Mouse (Mus musculus) regulatory T cell (primary cell): ENCODE results near the gene Nsg1.

Source experiments
- in situ Hi-C: fragments of 300-600 bp; cut with MboI, MseI; formaldehyde crosslinking; loops from one replicate; pipeline ENCODE4 v1.15.1; 2025; ENCODE audit warnings: high pct_unique_total_duplicates

The Nsg1 gene

DNA sequence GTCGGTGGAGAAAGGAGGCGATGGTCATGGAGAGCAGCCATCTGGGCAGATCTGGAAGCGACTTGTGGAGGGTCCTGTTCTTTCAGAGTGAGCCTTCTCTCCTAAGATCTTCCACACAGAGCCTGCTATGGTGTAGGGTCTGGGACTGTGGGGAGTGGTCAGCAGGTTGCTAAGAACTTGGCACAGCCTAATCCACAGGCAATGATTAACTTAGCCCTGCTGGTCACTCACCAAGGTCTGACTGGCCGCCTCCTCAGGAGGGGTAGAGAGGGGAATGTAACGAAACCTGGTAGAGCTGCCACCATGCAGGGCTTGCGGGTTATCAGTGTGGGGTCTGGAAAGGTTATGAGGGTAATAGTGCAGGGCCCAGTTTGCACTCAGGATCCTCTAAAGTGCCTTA, 18.8 kb downstream of the Nsg1 start:
- in situ Hi-C loops, result no loop called here

DNA sequence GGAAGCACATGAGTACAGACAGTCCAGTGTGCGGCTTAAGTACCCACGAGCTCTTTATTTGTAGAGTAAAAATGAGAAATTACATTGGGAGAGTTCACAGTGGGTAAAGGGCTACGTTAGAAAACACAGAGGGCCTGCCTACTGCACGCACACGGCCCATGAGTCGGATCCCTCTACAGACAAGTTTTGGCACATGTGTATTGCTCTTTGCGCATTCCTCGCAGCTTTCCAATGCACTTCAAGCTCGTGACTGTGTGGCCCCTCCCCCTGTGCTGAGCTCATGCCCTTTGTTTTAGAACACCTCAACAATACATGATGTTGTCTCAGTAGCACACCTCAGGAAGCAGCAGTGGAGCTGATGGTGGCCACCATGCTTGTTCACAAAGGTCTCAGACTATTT, 22.5 kb downstream of the Nsg1 start:
- in situ Hi-C loops, result no loop called here

DNA sequence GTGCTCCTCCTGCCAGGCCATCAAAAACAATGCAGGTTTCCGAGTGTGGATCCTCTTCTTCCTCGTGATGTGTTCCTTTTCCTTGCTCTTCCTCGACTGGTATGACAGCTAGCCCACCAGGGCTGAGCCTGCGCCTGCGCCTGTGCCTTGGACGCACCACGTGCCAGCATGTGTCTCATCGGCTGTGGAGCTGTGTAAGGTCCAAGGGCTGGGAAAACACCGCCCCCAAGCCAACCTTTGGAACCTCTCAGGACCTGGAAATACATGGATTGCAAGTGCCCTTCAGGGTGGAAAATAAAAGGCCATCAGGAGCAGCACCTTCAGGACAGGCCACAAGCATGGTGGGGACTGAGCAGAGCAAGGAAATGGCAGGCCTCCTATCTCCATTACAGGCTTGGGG, 23.5 kb downstream of the Nsg1 start:
- in situ Hi-C loops, result no loop called here

DNA sequence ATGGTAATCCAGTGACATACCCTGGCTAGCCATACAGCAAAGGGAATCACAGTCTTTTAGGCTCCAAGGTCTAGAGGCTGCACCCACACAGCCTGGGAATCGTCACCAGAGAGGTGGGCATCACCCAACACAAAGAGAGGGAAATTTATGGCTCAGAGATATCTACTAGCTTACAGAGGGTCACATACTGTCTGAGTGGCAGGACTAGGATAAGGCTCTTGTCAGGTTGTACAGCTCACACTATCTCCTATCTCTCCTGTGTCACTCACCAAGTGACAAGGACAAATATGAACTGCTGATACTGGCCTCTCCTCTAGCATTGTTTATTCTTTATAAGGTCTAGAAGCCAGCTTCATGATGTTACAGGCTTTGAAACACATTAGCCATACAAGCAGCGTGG, 30.4 kb downstream of the Nsg1 start:
- in situ Hi-C loops, result no loop called here

DNA sequence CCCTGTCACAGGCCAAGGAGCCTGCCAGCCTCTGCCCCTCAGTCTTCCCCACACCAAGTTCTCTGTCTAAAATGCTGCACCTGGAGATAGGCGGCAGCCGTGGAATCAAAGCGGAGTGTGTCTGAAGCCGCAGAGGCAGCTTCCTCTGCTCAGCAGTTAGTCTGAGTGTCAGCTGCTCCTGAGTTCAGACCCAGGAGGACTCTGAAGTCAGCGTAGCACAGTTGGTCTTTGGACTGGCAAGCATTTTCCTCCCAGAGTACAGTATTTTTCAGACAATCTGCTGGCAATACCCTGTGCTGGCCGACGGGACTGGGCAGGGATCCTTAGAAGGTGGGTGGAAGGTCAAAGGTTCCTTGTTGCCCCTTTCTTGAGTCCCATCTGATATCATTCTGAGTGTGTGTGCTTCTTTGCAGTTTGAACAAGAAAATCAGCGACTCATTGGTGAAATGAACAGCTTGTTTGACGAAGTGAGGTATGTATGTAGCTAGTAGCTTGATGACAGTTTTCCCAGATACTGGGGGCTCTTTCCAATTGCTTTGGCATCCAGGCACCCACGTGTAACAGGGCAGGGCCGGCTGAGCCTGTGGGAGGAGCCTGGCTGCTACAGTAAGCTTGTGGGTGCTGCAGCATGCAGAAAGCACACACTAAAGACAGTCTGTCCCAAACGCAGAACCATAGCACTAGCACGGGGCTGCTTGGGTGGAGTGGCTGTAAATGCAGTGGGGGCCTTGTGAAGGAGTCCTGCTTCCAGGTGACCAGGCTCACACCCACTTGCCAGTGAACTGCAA, 33.0 kb downstream of the Nsg1 start:
- in situ Hi-C loops, result no loop called here

DNA sequence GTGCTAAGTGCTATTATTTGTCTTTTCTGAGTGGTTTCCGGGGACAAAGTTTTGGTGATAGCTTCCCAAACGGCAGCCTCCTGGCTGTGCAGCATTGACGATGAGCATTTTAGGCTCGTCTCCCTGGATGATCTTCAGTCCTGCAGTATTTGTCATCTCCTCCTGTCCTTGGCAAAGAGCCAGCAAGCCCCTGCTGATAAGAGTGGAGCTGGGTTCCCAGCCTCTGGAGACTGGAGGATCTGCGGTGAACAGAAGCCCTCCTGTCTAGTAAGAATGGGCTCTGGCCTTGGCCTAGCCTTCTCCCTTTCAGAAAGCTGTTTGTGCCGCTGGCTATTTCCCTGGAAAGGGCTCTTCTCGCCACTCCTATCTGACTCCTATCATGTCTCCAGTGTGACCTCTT, 38.0 kb downstream of the Nsg1 start:
- in situ Hi-C loops, result no loop called here

- in situ Hi-C loops, result no loop called here
Observed at GRCm38 (mm10) chr5:38119268-38119667, 40.4 kb downstream of the Nsg1 start.

DNA sequence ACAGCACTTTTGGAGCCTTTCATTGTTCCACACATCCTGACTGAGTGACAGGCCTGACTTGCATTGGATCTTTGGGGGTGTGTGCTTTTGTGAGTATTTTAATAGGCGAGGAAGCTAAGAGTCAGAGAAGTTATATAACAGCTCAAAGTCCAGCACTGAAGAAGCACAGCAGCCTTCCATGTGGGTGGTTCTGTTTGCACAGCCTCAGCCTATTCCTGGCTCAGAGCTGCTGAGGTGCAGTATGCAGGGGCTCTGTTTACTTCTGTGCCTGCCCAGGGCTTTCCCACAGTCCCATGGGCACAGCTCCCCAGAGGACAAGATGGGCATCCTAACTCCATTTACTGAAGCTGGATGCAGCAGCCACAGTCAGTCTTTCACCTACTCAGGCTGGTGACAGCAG, 42.7 kb downstream of the Nsg1 start:
- in situ Hi-C loops, result no loop called here

GRCm38 (mm10) chr5:38114526-38114925, 45.2 kb downstream of the Nsg1 start:
- in situ Hi-C loops, result no loop called here

GRCm38 (mm10) chr5:38106807-38107206, 52.9 kb downstream of the Nsg1 start:
- in situ Hi-C loops, result no loop called here

DNA sequence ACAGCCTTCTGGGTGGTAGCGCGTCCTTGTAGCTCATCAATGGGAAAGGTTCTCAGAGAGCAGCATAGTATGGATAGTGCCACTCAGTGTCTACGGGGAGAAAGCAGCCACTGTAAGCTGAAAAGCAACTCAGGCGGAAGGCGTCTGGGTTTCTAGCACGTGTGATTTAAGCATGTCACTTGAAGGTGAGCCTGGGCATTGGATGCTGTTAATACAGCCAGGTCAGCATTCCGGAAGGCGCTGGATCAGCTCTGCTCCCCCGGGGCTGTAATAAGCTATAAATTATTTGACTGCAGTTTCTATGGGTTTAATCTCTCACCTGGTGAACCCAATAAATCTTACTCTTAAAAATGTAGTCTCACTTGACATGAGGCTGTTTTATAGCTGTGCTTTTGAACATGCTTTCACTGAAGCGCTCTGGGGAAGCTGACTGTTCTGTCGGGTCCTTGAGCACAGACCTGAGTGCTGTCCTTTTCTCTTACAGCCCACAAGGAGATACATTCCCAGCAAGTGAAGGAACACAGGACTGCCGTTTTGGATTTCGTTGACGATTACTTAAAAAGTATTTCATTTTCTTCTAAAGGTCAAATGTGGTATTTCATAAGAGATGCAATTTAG, 53.5 kb downstream of the Nsg1 start:
- in situ Hi-C loops, result no loop called here

- in situ Hi-C loops, result no loop called here
Observed at GRCm38 (mm10) chr5:38102945-38103344, 56.8 kb downstream of the Nsg1 start.

DNA sequence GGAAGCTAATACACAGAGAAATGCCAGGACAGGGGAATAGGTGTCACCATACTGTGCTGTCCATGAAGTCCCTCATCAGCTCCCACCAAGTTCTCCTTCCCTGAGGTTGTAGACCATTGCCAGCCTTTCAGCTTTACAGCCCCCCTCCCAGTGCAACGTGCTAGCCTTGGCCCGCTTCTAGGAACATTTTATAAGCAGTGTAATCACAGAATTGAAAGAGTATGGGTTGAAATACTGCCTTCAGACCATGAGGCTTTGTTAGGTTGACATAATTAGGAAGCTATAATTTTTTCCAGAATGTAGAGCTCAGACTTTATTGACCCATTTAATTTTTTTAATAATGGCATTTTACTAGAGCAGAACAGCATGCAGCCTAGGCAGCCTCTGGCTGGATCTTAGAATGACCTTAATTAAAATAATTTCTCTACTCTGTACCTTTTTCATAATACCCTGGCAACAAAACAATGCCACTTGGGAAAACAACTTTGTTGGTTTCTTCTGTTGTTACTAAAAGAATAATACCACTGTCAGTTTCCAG, 60.5 kb downstream of the Nsg1 start:
- in situ Hi-C loops, result loop anchor here (10.0 kb wide), 1 partner anchor 284 kb away; no protein-coding TSS in a partner anchor

DNA sequence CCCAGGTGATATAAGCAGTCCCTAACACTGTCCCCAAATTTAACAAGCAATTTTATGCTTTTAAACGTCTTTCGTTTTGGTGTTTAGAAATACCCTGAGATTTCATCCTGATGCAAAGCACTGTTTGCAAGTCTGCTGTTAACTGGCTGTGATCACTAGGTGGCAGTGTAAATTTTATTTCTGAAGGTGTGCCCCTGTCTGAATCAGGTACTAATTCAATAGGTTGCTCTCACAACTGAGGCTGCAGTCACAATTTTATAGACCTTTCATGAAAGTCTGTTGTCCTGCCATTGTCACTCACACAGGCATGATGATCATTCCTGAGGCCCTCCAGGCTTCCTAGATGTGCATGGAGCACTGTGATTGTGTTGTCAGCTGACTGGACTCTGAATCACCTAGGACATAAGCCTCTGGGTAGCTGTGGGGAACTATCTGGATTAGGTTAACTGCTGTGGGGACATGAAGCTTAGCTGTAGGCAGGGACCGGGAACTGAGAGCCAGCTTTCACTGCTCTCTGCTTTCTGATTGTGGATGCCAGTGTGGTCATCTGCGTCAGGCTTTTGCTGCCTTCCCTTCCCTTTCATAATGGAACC, 62.1 kb downstream of the Nsg1 start:
- in situ Hi-C loops, result loop anchor here (10.0 kb wide), 1 partner anchor 283 kb away; no protein-coding TSS in a partner anchor

DNA sequence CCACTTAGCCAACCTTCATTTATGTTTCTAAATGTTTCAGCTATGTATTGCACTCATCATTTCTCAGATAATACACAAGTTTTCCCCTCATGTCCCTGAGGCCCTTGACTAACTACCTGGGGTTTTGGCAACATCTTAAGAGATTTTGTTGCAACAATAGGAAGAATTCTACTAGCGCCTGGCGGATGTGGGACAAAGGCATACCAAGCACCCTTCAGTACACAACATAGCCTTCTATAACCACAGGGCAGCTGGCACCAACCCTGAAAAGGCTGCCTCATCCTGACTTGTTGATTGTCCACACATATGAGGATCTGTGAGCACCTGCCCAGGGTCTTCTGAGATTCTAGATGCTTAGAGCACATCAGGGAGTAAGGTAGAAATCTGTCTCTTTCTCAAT, 65.4 kb downstream of the Nsg1 start:
- in situ Hi-C loops, result loop anchor here (10.0 kb wide), 1 partner anchor 280 kb away; no protein-coding TSS in a partner anchor

DNA sequence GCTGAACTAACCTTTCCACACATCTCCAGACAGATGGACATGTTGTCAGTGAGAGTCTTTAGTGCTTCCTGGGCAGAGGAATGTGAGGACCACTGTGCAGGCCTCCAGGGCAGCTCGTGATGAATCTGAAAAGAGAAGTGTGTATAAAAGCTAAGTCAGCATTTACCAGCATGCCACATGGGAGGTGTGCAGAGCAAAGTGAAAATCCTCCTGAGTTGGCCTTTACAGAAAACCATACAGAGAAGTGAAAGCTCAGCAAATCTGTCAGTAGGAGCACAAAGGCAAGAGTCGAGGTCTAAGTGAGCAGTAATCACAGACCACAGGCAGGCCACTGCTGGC, 67.8 kb downstream of the Nsg1 start:
- in situ Hi-C loops, result loop anchor here (10.0 kb wide), 1 partner anchor 277 kb away; no protein-coding TSS in a partner anchor

- in situ Hi-C loops, result loop anchor here (10.0 kb wide), 1 partner anchor 277 kb away; no protein-coding TSS in a partner anchor
Observed at GRCm38 (mm10) chr5:38091046-38091965, 68.4 kb downstream of the Nsg1 start.

- in situ Hi-C loops, result loop anchor here (10.0 kb wide), 1 partner anchor 276 kb away; no protein-coding TSS in a partner anchor
Observed at GRCm38 (mm10) chr5:38090581-38090980, 69.1 kb downstream of the Nsg1 start.

GRCm38 (mm10) chr5:38090111-38090510, 69.6 kb downstream of the Nsg1 start:
- in situ Hi-C loops, result loop anchor here (10.0 kb wide), 1 partner anchor 275 kb away; no protein-coding TSS in a partner anchor
